In genomic region chr13:91779892-91780291, GRCm38 (mm10) we compare ENCODE assay signal across 19 mouse cellular contexts. TPM values are rescaled to one million over a fixed set of nuclear protein-coding genes. Genes with fewer than 3 reads are reported as not detected.
DNase-seq lines count a peak whose midpoint lies in the region; ATAC-seq and TF ChIP-seq lines count a peak whose summit lies in the region.
"Had no signal": no experiment of that assay in that cellular context is flagged by ENCODE, and none has a peak within 500 bp of the region (broad histone marks: within the 10 kb centered on the region; RNA-seq: fewer than 3 reads in every experiment).

No protein-coding gene starts in this region.

- no peak for ATAC-seq in lung, postnatal 0 days
- ATAC-seq in CD4-positive, CD25-positive, alpha-beta regulatory T cell, adult 4 months, result peak; percentile 41
- ATAC-seq in common myeloid progenitor, adult 5-6 weeks (replicated peaks; ENCODE audit: low read depth, poor library complexity, severe bottlenecking), result peak; percentile 99
- ATAC-seq in forebrain, embryonic 15.5 days (replicated peaks), result no peak
- ATAC-seq: hindbrain, embryonic 16.5 days had no signal

- no peaks in the 10 kb centered on the region for H3K4me1 ChIP-seq in lung, postnatal 0 days (ENCODE audit: insufficient read depth, low read depth, low read length)
- no peaks in the 10 kb centered on the region for H3K4me1 ChIP-seq in lung, adult 2 months (ENCODE audit: control insufficient read depth, insufficient read depth, low read length)
- no peaks in the 10 kb centered on the region for H3K4me1 ChIP-seq in forebrain, embryonic 15.5 days
- H3K4me1 ChIP-seq: heart, embryonic 12.5 days; limb, embryonic 13.5 days; midbrain, embryonic 12.5 days had no signal

- H3K27me3 ChIP-seq in lung, postnatal 0 days (replicated peaks; ENCODE audit: insufficient read depth, low read length), result no peaks in the 10 kb centered on the region
- no peaks in the 10 kb centered on the region for H3K27me3 ChIP-seq in forebrain, embryonic 15.5 days
- H3K27me3 ChIP-seq: heart, embryonic 12.5 days; limb, embryonic 13.5 days; midbrain, embryonic 12.5 days had no signal

- H3K9me3 ChIP-seq in lung, postnatal 0 days (ENCODE audit: low read length), result no peaks in the 10 kb centered on the region
- no peaks in the 10 kb centered on the region for H3K9me3 ChIP-seq in forebrain, embryonic 15.5 days
- H3K9me3 ChIP-seq: heart, embryonic 12.5 days; limb, embryonic 13.5 days; midbrain, embryonic 12.5 days had no signal

- no peak overlapping the region for H3K4me3 ChIP-seq in lung, postnatal 0 days (ENCODE audit: low read depth, low read length)
- H3K4me3 ChIP-seq in lung, adult 2 months (replicated peaks; ENCODE audit: extremely low read depth, low read depth, low read length), result no peak overlapping the region
- no peak overlapping the region for H3K4me3 ChIP-seq in forebrain, embryonic 15.5 days
- H3K4me3 ChIP-seq: heart, embryonic 12.5 days; limb, embryonic 13.5 days; midbrain, embryonic 12.5 days had no signal

- TF ChIP-seq CTCF in lung, postnatal 0 days (IDR thresholded peaks at IDR 0.05), result no peak
- no peak for TF ChIP-seq CTCF in lung, adult 2 months (IDR thresholded peaks at IDR 0.05; ENCODE audit: insufficient read depth, low read length)

- no peak overlapping the region for H3K4me2 ChIP-seq in lung, postnatal 0 days (replicated peaks; ENCODE audit: low read depth, low read length)
- no peak overlapping the region for H3K4me2 ChIP-seq in forebrain, embryonic 15.5 days (replicated peaks)
- H3K4me2 ChIP-seq: heart, embryonic 12.5 days; limb, embryonic 13.5 days; midbrain, embryonic 12.5 days had no signal

- no peak for TF ChIP-seq POLR2A in lung, adult 2 months (IDR thresholded peaks at IDR 0.05; ENCODE audit: borderline replicate concordance, extremely low read depth, low read depth, low read length)

- H3K27ac ChIP-seq in lung, postnatal 0 days (ENCODE audit: low read length), result no peak overlapping the region
- no peak overlapping the region for H3K27ac ChIP-seq in forebrain, embryonic 15.5 days (replicated peaks)
- H3K27ac ChIP-seq: limb, embryonic 13.5 days; midbrain, embryonic 12.5 days had no signal

- H3K36me3 ChIP-seq in lung, postnatal 0 days (ENCODE audit: insufficient read depth, low read length), result no peaks in the 10 kb centered on the region
- H3K36me3 ChIP-seq in forebrain, embryonic 15.5 days, result no peaks in the 10 kb centered on the region
- H3K36me3 ChIP-seq: heart, embryonic 12.5 days; limb, embryonic 13.5 days; midbrain, embryonic 12.5 days had no signal

- DNase-seq in lung, postnatal 0 days (ENCODE audit: low spot score), result peak; percentile 6
- no peak for DNase-seq in lung, adult 2 months
- peak; percentile 17 for DNase-seq in telencephalon, adult 2 months (ENCODE audit: low read depth, low spot score)
- no peak for DNase-seq in retina, postnatal 1 day
- DNase-seq: cerebellum, postnatal 10 days; gastrocnemius, postnatal 25 days; kidney, adult 18-20 months; kidney, postnatal 25 days; layer of hippocampus, adult 9-11 months; lung, postnatal 4 days had no signal

- TF ChIP-seq EP300 in lung, postnatal 0 days (IDR thresholded peaks at IDR 0.05), result no peak

- no peak overlapping the region for H3K9ac ChIP-seq in lung, postnatal 0 days (replicated peaks; ENCODE audit: low read depth)
- H3K9ac ChIP-seq in forebrain, embryonic 15.5 days (replicated peaks), result no peak overlapping the region
- H3K9ac ChIP-seq: heart, embryonic 12.5 days; limb, embryonic 13.5 days; midbrain, embryonic 12.5 days had no signal

RNA-seq across cellular contexts. Expression of gene Zcchc9, which starts 27.6 kb away (rescaled TPM):
- 22.3 and 23.9 TPM in 2 replicates for polyA plus RNA-seq in lung, postnatal 0 days (2015; fragmentation: Nextera tagmentation; extraction: Ambion mirVana)
- polyA plus RNA-seq in lung, adult 2 months (2012; rRNA removed), result 5.9 and 11.3 TPM in 2 replicates
- 10 to 100 TPM; 45.5 to 57.4 TPM for polyA plus RNA-seq in CD4-positive, CD25-positive, alpha-beta regulatory T cell, adult 4 months (2017; shearing (Covaris generic))
- 36.7 and 46.4 TPM in 2 replicates for total RNA-seq in common myeloid progenitor, adult 5-6 weeks (2017)
- polyA plus RNA-seq in forebrain, embryonic 15.5 days (2015; fragmentation: Nextera tagmentation; extraction: Ambion mirVana), result 22.9 and 24.2 TPM in 2 replicates

RNA-seq across cellular contexts. Expression of gene Acot12, which starts 38.6 kb away (rescaled TPM):
- polyA plus RNA-seq in lung, postnatal 0 days (2015; fragmentation: Nextera tagmentation; extraction: Ambion mirVana), result 0.08 TPM in 1 of 2 replicates, not detected in the other
- not detected in 2 replicates for polyA plus RNA-seq in lung, adult 2 months (2012; rRNA removed)
- polyA plus RNA-seq in CD4-positive, CD25-positive, alpha-beta regulatory T cell, adult 4 months (2017; shearing (Covaris generic)), result not detected
- total RNA-seq in common myeloid progenitor, adult 5-6 weeks (2017), result not detected in 2 replicates
- polyA plus RNA-seq in forebrain, embryonic 15.5 days (2015; fragmentation: Nextera tagmentation; extraction: Ambion mirVana), result not detected in 2 replicates
- total RNA-seq: gastrocnemius, postnatal 25 days; heart, postnatal 25 days; neutrophil, adult 5-6 weeks had no signal
- polyA plus RNA-seq: heart, embryonic 12.5 days; limb, embryonic 13.5 days; midbrain, embryonic 12.5 days had no signal

Comparison
In these comparisons a context has a peak if more than half of its experiments do, and no peak if none do; other contexts are left out.
1. DNase-seq: peak in lung, postnatal 0 days (single experiment) and telencephalon, adult 2 months (single experiment); none in lung, adult 2 months (single experiment) and retina, postnatal 1 day (single experiment).
2. ATAC-seq: peak in CD4-positive, CD25-positive, alpha-beta regulatory T cell, adult 4 months (single experiment) and common myeloid progenitor, adult 5-6 weeks (single experiment); none in lung, postnatal 0 days (single experiment) and forebrain, embryonic 15.5 days (single experiment).